Mouse (Mus musculus): ENCODE data around the gene Ifi35.

- TF ChIP-seq POLR2A (IDR thresholded peaks at IDR 0.05; ENCODE audit: insufficient read depth, low read depth, low read length), result no peak
- no peak for TF ChIP-seq CTCF (IDR thresholded peaks at IDR 0.05)
Observed at GRCm38 (mm10) chr11:101469155-101469554, 20.9 kb downstream of the Ifi35 start.

All from heart, adult 2 months (tissue).